Mouse (Mus musculus) cerebellum, adult 2 months (tissue): Measurements from ENCODE around the gene Kif1c. TPM values are rescaled to one million over a fixed set of nuclear protein-coding genes. Genes with fewer than 3 reads are reported as not detected.
A peak's percentile ranks its signal among the peaks of the same experiment; 100 is the strongest.

Source experiments
- DNase-seq, 2 experiments: peaks; one replicate each; pipeline ENCODE4 v3.0.0; 2021
- H3K27ac ChIP-seq: fragments of 200-500 bp; 2 replicates; pipeline ENCODE4 v1.5.1; 2012; ENCODE audit warnings: low read length, control low read depth, inconsistent platforms; ENCODE audit not compliant: insufficient read depth
- H3K27me3 ChIP-seq: fragments of 200-500 bp; 2 replicates; pipeline ENCODE4 v1.6.1; 2012; ENCODE audit warnings: inconsistent platforms, mild to moderate bottlenecking, low read length, moderate library complexity; ENCODE audit not compliant: control insufficient read depth, insufficient read depth
- H3K4me1 ChIP-seq: fragments of 200-500 bp; 2 replicates; pipeline ENCODE4 v1.6.1; 2011; ENCODE audit warnings: low read length; ENCODE audit not compliant: control insufficient read depth, insufficient read depth
- H3K4me3 ChIP-seq: fragments of 200-500 bp; replicated peaks from 2 replicates; pipeline ENCODE3; 2011; ENCODE audit warnings: mild to moderate bottlenecking, low read depth, low read length, control low read depth; ENCODE audit not compliant: insufficient read depth
- CTCF ChIP-seq: fragments of 200-500 bp; IDR thresholded peaks from 2 replicates; pipeline ENCODE4 v1.5.1; 2011; ENCODE audit warnings: low read depth, mild to moderate bottlenecking, control low read depth, low read length, moderate library complexity, borderline replicate concordance; ENCODE audit not compliant: insufficient read depth
- POLR2A ChIP-seq: fragments of 200-500 bp; IDR thresholded peaks from 2 replicates; pipeline ENCODE4 v1.6.1; 2011; ENCODE audit warnings: low read length, control low read depth, borderline replicate concordance; ENCODE audit not compliant: insufficient read depth
- WGBS: fragments of 180-500 bp; shearing (Covaris S2); methylation state at CpG from one replicate; pipeline ENCODE4 v1.1.7; 2018; 5-methylcytosine and 5-hydroxymethylcytosine counted together
- polyA plus RNA-seq: library from polyadenylated mRNA; depleted of rRNA; stranded (reverse); fragments of >200 nt; gene quantifications from 2 replicates; pipeline ENCODE4 v1.2.3, GENCODE M21; 2012

Kif1c gene
- polyA plus RNA-seq, 1 experiment, result 65.6 TPM

DNA sequence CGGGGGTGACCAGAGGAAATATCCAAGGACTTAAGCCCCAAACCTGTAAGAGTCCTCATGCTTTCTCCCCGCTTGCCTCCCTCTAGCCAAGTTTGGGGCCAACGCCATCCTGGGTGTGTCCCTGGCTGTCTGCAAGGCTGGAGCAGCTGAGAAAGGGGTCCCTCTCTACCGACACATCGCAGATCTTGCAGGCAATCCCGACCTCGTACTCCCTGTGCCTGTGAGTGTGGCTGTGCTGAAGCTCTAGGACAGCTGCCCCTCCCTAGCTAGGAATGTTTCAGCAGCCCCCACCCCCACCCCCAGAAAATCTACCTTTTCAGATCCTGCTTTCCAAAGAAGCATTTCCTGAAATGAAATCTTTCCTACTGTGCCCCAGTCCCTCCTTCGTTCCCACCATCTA is 41.4 kb upstream of the Kif1c start:
- Histone ChIP-seq H3K27ac (no peak overlapping the region), H3K4me1 (peaks cover 6% of the 10 kb centered on the region), H3K4me3 (no peak overlapping the region), H3K27me3 (no peaks in the 10 kb centered on the region)
- TF ChIP-seq CTCF (no peak), POLR2A (no peak)
- no peak for DNase-seq
- 76% methylated on average over 8 of the region's 8 CpGs for WGBS

DNA sequence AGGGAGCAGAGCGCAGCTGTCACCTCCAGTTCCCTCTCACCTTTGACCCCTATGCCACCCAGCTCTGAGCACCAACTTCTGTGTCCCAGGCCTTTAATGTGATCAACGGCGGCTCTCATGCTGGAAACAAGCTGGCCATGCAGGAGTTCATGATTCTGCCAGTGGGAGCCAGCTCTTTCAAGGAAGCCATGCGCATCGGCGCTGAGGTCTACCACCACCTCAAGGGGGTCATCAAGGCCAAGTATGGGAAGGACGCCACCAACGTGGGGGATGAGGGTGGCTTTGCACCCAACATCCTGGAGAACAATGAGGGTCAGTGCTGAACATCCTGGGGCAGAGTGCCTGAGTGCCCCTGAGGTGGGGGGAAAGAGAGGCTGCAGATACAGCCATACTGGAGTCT is 39.8 kb upstream of the Kif1c start:
- Histone ChIP-seq H3K4me1 (peaks cover 6% of the 10 kb centered on the region), H3K4me3 (no peak overlapping the region), H3K27ac (no peak overlapping the region), H3K27me3 (no peaks in the 10 kb centered on the region)
- no peak for DNase-seq
- no peak for TF ChIP-seq POLR2A
- no peak for TF ChIP-seq CTCF
- WGBS, result 89% methylated on average over 8 of the region's 8 CpGs

DNA sequence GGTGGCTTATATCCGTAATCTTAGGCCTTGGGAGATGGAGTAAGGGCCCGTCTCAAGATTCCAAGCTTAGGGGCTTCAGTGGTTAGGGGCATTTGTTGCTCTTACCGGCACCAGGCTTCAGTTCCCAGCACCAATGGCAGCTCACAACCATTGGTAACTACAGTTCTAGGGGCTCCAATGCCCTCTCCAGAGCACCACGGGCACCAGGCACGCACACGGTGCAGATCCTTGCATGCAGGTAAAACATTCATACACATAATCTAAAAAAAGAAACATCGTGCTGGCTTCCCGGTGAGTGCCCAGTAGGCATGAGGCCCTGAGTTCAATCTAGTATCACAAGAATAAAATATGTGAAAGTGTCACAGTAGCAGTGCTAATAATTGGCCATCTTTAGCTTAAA is 37.2 kb upstream of the Kif1c start:
- H3K27ac ChIP-seq, result no peak overlapping the region
- TF ChIP-seq CTCF, result no peak
- TF ChIP-seq POLR2A, result no peak
- no peak for DNase-seq
- no peaks in the 10 kb centered on the region for H3K27me3 ChIP-seq
- no peak overlapping the region for H3K4me3 ChIP-seq
- H3K4me1 ChIP-seq, result no peaks in the 10 kb centered on the region; the same call in 1 of the 2 replicates
- 90% methylated on average over 8 of the region's 8 CpGs for WGBS

DNA sequence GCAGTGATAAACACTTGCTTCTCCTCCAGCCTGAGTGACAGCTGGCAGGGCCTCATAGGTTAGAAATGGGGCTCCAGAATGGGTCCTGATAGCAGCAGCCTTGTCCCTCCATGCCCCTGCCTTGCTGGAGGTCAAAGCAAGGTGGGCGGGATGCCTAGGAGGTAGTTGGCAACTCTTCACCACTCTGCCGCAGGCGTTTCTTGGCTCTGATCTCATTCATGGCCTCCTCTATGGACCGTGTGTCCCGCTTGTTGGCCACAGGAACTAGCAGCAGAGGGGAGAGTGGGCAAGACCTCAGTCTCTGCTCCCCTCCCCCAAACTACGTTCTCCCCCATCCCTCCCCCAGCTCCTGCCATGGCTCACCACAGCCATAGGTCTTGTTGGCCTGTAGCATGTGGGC is 36.4 kb upstream of the Kif1c start:
- 46% methylated on average over 6 of the region's 6 CpGs for WGBS
- TF ChIP-seq POLR2A (no peak), CTCF (no peak)
- Histone ChIP-seq H3K4me3 (no peak overlapping the region), H3K27me3 (no peaks in the 10 kb centered on the region), H3K4me1 (no peaks in the 10 kb centered on the region; the same call in 1 of the 2 replicates), H3K27ac (no peak overlapping the region)
- DNase-seq, result no peak

DNA sequence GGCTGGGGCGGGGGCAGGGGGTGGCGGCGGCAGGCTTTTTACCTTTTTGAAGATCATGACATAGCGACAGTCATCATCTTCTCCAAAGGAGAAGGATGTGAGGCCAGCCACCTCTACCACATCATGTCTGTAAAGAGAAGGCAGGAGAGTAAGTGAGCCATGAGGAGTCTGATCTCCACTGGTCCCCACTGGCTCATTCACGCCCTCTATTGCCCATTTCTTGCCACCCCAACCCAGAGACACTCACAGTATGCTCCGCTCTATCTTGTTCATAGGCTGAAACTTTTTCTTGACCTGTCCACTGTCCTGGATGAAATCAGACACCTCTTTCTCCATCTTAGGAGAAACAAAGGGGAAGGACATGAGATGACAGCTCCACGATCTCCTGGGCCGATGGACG is 35.6 kb upstream of the Kif1c start:
- H3K27me3 ChIP-seq, result no peaks in the 10 kb centered on the region
- WGBS, result 93% methylated on average over 9 of the region's 9 CpGs
- H3K4me1 ChIP-seq, result no peaks in the 10 kb centered on the region; the same call in 1 of the 2 replicates
- DNase-seq, result no peak
- no peak overlapping the region for H3K4me3 ChIP-seq
- TF ChIP-seq CTCF (no peak), POLR2A (no peak)
- H3K27ac ChIP-seq, result no peak overlapping the region

DNA sequence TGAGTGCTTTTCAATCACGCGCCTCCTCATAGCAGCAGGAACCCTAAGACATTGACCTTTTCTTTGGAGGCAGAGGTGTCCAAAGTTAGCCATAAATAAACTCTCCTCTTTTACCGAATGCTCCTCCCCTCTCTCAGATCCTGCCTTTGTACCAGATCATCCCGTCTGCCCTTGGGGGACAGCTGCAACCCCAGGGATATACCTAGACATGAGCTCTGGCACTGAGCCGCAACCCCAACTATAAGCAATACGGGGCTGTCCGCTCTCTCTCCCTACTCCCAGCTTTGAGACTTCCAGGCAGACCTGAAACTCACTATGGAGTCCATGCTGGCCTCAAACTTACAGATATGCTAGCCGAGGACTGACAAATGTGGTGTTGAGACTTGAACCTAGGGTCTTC is 33.7 kb upstream of the Kif1c start:
- Histone ChIP-seq H3K4me3 (no peak overlapping the region), H3K4me1 (no peaks in the 10 kb centered on the region; the same call in 1 of the 2 replicates), H3K27ac (no peak overlapping the region), H3K27me3 (no peaks in the 10 kb centered on the region)
- DNase-seq, result no peak
- WGBS, result 89% methylated on average over 8 of the region's 8 CpGs
- no peak for TF ChIP-seq POLR2A
- no peak for TF ChIP-seq CTCF

DNA sequence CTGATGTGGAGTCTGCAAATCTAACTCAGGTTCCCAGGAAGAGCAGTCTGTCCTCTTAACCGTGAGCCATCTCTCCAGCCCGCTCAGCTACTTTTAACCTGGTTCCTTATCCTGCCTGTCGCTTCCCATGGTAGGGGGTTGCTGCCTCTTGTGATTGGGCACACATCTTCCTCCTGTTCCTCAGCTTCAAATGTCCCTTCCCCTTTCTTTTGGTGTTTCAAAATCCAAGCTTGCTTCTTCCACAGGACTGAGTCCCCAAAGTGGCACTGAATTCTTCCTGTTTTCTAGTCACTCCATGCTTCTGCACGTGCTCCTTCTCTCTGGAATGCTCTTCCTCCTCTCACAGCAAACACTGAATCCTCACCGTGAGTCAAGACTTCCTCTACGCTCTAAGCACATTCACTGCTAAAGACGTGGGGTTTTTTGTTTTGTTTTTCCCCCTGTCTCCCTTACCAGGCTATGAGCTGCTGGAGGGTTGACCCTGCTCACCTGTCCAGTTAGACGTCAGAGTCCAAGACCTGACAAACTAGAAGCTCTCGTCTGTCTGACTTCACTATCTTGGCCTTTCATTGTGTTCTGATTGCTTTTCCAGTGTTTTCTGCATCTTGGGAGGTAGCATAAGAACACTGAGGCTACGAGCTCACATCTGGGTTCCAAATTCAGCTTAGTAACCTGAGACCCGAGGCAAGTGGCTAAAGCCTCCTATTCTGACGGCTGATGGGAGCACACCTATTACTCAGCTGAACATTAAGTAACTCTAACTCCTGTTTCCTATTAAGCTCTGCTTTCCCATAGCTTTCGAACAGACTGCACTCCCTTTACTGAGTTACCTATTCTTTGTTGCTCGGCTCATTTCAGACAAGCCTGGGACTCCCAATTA is 32.8 kb upstream of the Kif1c start:
- H3K27me3 ChIP-seq, result no peaks in the 10 kb centered on the region
- DNase-seq, result peak in 1 of 2 experiments; percentile 13
- H3K4me1 ChIP-seq, result no peaks in the 10 kb centered on the region; the same call in 1 of the 2 replicates
- H3K4me3 ChIP-seq, result peak overlapping the region; percentile 85
- H3K27ac ChIP-seq, result no peak overlapping the region
- TF ChIP-seq POLR2A (no peak), CTCF (no peak)
- WGBS, result 67% methylated on average over 14 of the region's 14 CpGs

DNA sequence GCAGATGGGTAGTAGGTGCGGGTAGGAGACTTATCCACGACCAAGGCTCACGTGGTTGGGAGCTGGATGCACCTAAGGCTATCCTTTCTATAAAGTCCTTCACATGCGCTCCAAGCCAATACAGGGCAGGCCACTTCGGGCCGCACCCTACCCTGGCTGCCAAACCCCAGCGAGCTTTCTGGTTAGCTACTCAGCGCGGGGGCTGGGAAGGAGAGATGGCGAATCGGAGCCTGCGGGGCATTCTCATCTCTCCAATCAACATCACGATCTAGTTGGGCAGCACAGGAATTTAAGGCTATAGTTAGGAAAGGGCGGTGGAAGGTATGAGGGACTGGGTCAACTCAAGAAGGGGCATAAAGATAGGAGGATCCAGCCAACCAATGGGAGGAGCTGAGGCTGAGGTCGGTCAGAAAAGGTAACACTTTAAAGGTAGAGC is 32.0 kb upstream of the Kif1c start:
- no peak for DNase-seq
- no peaks in the 10 kb centered on the region; the same call in 1 of the 2 replicates for H3K4me1 ChIP-seq
- TF ChIP-seq CTCF (no peak), POLR2A (peak; percentile 16; the same call in 1 of the 2 replicates)
- 0 out of 2 replicates have a peak overlapping the region, but pooled peaks have one; percentile 4 for H3K27ac ChIP-seq
- under 1% methylated on average over 15 of the region's 15 CpGs for WGBS
- peak overlapping the region; percentile 85 for H3K4me3 ChIP-seq
- no peaks in the 10 kb centered on the region for H3K27me3 ChIP-seq
